Mouse (Mus musculus): Measurements from ENCODE around the gene March4.

March4 gene

DNA sequence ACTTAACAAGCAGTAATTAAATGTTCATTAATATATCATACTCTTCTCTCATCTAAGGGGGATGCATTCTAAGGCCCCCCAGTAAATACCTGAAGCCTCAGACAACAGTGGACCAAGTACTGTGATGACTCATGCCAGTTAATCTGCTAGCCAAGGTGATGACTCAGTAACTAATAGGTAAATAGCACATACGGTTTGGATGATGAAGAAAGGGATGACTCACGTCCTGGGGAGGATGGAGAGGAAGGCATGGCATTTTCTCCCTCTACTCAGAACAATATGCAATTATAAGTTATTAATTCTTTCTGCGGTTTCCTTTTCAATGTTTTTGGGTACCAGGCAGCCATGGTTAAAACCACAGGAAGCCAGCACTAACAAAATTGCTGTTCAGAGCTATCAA is 87.0 kb downstream of the March4 start:
- DNase-seq (ENCODE audit: low spot score), result no peak

DNA sequence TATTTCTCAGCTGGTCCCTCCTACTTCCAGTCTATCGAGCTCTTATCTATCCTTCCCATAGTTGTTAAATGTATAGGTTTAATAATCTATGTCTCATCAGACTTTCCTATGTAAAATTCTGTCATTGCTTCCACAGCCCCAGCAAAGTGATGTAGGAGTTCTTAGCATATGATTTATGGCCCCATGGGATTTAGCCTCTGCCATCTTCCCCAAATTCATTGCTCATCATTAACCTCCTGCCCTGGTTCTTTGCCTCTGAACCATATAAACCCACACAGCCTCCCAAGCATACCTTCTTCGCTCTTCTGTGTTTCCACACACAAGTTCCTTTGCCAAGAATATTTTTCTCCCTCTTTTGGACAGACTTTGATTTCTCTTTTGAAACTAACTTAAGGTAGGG is 94.0 kb downstream of the March4 start:
- no peak for DNase-seq (ENCODE audit: low spot score)

DNA sequence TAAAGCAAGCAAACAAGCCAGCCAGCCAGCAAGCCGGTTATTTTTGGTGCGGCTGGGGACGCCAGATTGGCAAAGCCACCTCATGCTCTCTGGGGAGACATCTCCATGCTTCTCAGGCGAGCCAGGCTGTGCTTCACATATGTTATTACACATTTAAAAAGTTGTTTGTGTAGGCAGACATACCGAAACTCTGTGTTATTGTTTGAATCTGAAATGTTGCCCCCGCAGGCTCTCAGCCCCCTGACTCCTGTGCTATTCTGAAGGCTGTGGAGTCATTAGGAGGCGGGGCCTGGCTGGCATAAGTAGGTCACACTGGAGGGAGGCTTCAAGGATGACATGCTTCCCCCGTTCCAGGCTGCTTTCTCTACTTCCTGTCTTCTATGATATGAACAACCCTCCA is 97.6 kb downstream of the March4 start:
- DNase-seq (ENCODE audit: low spot score), result no peak

DNA sequence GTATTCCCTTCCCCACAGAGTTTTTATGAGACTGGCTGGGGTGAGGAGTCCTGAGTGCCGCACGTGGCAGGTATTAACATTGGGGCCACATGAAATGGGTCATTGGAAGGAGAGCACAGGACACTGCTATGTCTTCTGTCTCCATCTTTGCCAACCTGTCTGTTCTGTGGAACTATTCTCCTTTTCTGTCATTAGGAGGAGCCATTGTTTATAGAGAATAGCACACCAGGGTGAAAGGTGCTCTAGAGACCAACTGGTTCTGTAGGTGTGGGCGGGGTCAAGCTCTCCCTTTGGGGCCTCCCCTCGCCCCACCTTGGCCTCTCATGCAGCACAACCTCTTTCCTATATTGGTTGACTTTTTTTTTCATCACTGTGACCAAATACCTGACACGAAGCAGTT is 99.8 kb downstream of the March4 start:
- DNase-seq (ENCODE audit: low spot score), result no peak

DNA sequence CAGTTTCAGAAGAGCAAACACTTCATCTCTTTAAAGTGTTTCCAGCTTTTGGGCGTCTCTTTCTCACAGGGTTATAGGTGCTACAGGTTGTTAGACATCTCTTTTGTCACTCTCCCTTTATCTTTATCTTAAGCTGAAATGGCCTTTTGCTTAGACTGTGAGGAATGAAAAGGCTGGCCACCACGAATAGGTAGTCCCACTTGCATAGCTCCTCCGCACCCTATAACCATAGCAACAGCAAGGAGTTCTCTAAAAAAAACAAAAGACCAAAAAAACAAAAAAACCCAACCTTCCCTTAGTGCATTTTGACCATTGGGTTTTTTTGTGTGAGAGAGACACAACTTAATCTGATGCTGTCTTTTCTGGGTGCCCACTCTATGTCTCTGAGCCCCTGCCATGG is 102.2 kb downstream of the March4 start:
- DNase-seq (ENCODE audit: low spot score), result no peak

DNA sequence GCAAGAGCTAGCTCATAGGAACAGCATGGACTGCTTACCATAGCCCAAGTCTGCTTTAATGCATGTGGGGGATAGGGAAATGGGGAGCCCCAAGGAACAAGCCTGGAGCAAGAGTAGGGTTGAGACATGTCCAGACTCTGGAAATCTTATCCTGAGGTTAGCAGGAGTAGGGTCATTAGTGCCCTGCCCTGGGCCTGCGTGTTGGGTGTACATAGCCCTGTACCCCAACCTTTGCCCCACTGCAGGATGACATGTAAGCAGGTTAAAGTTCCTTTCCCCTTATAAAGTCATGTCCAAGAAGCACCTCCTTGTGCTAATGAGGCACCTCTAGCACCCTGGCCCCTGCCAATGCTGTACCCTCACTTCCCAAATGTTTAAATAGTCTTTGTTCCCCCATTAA is 104.2 kb downstream of the March4 start:
- DNase-seq (ENCODE audit: low spot score), result no peak

DNA sequence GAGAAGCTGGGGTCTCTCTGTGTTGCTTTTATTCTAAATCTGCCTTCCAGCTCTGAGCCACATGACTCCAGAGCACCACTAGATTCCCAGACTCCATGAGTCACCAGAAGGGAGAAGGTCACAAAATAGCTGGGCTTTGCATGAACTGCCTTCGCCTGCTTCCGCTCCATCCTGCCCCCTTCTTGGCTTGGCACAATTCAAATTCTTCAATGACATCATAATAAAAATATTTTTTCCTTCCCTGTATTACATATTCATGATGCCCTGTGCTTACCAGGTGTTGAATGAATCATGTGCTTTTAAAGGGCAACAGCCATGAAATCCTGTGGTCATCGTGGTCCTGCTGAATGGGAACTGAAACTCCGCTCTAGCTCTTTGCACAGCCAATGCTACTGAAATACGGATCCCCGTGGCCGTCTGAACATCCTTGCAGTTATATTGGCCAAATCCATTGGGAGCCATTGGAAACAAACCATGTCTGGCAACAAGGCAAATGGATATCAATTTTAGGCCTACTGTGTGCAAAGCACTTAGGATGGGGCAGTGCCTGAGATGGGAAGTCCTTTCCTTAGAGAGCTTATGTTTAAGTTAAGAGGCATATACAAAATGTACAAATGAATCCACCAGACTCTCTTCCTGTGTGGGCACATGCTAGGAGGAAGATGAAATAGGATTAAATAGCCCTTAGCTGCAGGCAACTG is 107.5 kb downstream of the March4 start:
- no peak for DNase-seq (ENCODE audit: low spot score)

DNA sequence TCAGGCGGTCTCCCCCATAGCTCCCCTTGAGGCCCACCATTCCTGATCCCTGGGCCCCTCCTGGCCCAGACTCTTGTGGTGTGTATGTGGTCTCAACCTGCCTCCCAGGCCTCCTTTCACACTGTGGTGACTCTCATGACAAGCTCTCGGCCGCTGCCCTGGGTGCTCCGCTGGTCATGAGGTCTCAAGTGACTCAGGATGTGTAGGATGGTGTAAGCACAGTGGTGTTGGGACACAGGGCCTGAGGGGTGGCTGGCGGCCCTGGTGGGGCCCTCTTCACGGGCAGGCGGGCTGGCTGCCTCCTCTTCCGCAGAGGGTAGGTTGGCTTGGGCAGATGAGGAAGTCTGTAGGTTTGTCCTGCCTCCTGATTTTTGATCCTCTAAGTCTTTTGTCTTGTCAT is 108.2 kb downstream of the March4 start:
- no peak for DNase-seq (ENCODE audit: low spot score)

DNA sequence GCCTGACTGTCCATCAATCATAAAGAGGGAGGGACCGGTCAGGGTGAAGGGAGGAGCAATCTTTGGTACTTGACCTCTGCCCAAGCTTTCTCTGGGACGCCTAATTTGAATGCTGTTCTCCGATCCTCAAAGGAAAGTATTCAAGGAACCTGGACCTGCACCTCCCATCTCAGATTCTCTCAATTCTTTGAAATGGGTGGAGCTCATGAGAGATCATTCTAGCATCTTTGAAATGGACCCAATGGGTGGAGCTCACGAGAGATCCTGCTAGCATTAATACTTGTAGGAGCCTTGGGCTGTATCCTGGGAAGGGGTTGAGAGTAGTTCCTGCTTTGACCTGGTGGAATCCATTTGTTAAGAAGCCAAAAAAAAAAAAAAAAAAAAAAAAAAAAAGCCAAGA is 110.3 kb downstream of the March4 start:
- no peak for DNase-seq (ENCODE audit: low spot score)

DNA sequence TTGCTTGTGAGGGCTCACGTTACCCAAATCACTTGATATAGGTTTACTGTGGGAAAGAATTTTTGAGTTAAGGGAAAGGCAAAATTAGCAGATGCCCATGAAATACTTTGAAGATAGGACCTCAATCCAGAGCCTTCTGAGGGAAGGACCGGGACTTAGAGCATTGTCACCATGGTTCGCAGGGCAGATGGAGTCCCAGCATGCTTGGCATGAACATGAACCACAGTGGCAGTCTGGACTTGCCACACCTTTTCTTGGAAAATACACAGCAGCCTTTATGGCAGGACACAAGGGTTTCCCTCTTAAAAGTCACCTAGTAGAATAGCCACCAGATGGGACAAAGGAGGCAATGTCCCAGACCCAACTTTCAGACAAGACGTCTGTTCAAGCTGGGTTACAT is 114.6 kb downstream of the March4 start:
- DNase-seq (ENCODE audit: low spot score), result no peak

DNA sequence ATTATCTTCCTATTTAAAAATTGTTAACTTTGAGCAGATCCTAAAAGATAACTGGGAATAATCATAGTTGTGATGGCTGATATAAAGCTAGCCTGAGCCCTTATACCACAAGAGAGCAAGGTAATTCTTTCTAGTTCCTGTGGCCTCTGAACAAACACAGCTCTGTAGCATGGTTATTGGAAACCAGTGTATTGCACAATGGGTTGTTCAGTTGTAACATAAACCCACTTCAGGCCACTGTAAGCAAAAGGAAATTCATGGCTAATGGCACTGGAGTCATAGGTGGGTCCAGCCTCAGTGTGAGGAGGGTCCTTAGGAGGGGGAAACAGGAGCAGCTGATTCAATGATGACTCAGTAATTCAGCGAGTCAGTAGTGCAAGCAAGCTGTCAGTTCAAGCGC is 116.5 kb downstream of the March4 start:
- DNase-seq (ENCODE audit: low spot score), result no peak

DNA sequence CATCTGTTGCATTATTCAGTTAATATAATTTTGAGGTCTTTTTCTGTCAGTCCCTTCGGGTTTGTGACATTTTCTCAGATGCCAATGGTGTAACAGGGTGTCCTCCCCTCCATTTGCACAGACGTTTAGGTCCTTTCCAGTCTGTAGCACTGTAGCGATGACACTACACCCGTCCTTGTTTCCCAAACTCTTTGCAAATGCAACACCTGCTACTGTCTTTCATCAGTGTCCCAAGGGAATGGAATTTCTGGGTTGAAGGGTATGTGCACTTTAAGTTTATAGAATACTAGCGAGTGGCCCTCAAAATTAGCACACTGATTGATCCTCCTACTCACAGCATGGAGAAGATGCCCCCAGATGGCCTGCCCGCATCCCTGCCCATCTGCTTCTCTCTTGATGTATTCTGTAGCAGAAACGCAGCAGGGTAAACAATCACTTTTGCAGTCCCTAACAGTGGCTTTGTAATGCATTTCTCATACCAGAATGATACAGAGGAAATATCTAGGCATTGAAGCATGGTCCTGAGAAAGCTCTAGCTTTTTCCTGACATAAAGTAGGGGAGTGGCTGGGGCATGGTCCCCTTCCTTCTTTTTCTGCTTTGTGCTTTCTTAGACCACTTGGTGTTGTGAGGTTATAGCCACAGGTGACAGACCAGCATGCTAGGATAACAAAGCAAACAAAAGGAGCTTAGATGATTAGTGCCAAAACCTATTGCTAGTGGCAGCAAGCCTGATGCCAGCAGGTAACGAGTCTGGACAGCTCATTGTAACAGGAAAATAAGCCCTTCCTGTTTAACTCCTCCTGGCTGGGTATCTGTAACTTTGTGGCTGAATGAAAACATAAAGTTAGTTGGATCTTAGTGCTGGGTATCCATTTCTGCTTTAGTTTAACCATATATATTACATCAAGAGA is 117.7 kb downstream of the March4 start:
- DNase-seq (ENCODE audit: low spot score), result no peak

DNA sequence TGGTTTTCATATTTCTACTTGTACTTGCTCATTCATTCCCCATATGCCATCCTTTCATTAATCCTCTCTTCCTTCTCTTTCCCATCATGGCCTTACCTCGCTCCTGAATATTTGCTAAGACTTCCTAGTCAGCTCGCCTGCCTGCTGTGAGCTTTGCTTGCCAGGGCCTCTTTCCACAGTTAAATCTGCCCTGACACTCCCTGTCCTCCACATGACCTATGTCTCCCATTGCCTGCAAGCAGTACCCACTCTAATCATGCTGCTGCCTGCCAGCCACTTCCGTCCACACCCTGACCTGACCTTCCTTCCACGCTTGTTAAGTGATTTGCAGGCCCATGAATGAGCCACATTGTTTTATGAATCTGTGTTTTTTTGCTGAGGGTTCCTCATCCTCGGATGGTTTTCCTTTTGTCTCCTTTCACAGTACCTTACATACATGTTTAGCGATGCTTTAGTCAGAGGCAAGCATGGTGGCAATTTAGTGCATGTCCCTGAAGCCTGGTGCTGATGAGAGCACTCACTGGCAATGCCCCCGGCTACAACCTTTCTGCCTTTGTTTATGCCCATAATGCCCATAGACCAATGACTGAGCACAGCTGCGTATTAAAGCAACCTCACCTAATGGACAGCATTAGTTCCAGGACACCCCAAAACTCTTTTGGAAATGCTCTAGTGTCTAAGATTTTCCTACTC is 122.0 kb downstream of the March4 start:
- no peak for DNase-seq (ENCODE audit: low spot score)

DNA sequence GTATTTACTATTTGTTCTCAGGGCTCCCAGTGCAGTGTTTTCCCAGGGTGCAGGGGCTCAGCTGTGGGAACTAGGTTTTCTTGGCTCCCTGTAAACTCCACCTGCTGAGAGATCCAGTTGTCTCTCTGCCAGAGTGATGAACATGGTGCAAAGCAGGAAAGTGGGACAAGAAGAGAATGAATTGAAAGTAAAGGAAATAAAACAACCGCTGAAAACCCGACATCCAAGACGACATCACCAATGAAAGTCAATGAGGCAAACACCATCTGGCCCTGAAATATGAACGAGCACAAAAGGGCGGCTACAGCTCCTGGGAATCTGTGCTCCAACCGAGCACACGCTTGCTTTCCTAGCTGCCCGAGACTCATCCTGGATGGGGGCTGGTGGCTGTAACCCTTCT is 122.6 kb downstream of the March4 start:
- DNase-seq (ENCODE audit: low spot score), result no peak

DNA sequence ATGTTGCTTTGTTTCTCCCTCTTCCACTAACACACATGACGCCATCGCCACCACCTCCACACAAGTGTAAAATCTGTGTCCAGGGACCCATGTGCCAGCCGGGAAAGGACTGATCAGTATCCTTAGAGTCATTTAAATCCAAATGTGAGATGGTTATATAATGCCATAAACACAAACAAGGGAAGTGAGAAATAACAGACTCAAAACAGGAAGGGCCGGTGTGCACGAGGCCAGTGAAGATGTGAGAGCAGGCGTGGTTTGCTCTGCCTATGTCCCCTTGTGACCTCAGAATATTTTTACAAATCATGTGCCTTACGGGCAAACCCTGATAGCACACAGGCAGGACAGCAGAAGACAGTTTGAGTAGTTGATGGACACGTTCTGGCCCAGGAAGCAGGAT is 123.5 kb downstream of the March4 start:
- DNase-seq (ENCODE audit: low spot score), result no peak

DNA sequence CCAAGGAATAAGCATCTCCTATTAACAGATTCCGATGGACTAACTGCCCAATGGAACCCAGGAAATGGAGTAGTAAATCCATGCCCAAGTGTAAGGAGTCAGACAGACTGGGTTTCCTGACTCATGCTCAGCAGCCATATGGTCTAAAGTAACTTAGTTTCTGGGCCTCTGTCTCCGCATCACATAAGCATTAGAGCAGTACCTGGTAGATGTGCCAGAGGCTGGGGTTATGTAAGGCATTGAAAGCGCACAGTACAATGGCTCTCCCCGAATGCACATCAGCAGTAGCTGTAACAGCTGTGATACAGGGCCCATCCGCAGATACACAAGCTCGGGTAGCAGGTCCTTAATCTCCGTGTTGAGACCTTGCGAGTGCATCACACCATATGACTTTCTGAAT is 125.6 kb downstream of the March4 start:
- DNase-seq (ENCODE audit: low spot score), result no peak

DNA sequence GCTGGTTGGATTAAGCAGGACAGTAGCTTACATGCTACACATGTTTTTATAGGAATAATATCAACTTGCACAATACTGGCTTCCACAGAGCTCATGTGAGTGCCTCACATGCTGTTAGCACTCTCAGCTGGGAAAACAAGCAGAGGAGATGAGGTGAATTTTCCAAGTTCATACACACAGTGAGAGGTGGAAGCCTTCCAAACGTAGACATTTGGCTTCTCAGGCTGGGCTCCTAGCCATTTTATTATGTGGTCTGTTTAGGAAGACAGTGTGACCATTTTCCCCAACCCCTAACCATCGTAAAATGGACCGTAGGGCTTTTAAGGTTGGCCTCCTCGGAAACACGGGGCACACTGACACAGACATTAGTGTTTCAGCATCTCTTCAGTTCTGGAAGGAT is 126.8 kb downstream of the March4 start:
- DNase-seq (ENCODE audit: low spot score), result no peak

DNA sequence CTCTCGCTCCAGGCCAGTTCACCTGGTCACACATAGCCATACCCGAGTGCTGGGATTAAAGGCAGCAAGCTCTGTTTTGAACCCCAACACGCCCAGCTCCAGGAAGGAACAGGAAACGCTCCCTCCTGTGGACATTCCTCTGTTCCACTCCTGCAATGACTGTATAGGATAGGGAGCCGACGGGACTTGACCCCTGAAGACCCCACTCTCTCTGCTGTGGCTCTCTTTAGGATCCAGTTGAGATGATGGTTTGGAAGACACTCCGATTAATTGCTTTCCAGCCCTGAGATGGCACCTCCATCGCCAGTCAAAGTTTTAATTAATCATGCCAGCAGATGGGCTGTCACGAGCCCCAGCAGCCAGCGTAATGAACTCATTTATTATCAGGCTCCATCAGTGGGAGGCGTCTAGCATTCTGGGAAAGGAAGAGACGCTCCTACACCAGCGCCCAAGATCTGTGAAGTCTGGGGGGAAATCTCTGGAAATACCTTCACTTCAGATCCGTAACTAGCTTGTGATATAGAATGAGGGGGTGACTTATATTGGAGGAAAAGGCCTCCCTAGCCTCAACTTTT is 130.1 kb downstream of the March4 start:
- no peak for DNase-seq (ENCODE audit: low spot score)

DNA sequence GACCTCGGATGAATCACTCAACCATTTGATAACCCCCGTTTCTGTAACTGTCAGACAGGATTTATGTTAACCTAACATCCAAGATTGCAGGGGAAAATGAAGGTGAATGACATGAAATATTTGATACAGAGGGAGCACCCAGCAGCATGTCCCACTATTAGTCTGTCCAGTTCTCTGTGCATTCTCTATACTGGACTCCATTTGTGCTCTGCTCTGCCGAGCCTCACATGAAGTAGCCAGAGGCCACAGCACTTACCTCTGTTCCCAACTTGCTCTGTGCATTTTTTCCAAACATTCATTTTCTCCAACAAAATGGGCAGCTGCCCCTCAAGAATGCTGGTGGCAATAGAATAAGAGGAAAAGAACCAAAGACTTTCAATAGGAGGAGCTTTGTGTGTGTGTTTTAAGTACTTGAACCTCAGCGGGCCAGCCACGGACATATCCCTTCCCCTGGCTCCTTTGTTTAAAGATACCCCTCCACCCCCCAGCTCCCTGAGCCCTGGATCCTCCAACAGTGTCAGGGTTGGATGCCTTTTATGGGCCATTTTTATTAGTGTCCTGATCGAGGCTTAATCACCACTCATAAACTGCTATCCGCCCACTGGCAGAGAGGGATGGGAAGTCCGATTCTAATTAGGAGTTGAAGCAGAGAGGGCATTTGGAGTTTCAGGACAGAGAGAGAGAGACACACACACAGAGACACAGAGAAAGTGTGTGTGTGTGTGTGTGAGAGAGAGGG is 135.2 kb downstream of the March4 start:
- no peak for DNase-seq (ENCODE audit: low spot score)

DNA sequence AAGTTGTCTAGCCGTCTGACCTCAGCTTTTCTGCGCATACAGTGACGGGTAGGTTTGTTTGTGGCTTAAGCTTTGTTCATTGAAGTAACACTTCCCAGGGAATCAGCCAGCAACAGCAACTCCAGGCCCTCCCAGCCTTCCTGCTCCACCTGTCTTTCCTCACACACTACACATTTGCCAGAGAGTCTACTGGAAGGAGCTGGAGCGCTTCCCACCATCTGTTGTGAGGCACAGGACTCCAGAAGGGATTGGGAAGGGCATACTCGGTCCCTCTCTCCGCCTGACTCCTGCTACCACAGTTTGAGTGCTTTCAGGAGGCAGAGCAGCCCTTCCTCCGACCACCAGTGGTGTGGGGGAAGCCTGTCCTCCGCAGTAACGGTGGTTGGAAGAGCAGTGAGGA is 136.1 kb downstream of the March4 start:
- DNase-seq (ENCODE audit: low spot score), result no peak

DNA sequence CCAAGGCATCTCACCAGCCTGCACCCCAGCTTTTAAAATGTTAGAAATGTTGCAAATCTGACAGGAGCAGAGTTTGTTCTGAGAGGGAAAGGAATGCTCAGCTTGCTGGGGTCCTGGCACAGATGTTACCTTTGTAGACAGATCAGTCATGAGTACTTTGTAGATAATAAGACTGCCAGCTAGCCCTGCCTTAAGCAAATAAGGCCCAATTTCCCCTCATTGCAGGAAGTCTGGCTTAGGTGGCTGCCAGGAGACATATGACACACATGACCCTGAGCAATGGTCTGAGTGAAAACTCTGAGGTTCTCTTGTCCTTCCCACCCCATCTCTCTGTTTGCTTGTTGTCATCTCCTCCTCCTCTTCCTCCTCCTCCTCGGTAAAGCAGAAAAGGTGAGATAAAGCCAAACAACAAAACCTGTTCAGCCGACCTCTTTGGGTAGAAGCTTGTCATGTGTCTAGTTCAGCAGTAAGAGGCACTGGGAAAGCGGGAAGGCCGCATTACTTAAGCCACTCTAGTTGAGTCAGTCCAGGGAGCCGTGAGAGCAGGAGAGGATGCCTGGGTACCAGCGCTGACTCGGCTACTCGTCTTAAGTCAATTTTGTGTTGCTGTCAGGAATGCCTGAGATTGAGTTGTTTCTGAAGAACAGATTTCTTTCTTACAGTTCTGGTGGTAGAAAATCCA is 136.9 kb downstream of the March4 start:
- no peak for DNase-seq (ENCODE audit: low spot score)
